Mouse (Mus musculus) bone marrow macrophage, adult 2 months (primary cell): ENCODE results near the gene Tdrd7.

ENCODE experiments used
- CTCF ChIP-seq: IDR thresholded peaks from 2 replicates; pipeline ENCODE4 v1.5.1; 2012; ENCODE audit warnings: low read depth, mild to moderate bottlenecking, low read length, moderate library complexity
- POLR2A ChIP-seq: IDR thresholded peaks from 2 replicates; pipeline ENCODE4 v1.6.1; 2012; ENCODE audit warnings: mild to moderate bottlenecking, low read depth, low read length, borderline replicate concordance

GRCm38 (mm10) chr4:46033197-46033596 is 68.1 kb downstream of the Tdrd7 start:
- TF ChIP-seq POLR2A (no peak), CTCF (no peak)
